In the genomic region with DNA sequence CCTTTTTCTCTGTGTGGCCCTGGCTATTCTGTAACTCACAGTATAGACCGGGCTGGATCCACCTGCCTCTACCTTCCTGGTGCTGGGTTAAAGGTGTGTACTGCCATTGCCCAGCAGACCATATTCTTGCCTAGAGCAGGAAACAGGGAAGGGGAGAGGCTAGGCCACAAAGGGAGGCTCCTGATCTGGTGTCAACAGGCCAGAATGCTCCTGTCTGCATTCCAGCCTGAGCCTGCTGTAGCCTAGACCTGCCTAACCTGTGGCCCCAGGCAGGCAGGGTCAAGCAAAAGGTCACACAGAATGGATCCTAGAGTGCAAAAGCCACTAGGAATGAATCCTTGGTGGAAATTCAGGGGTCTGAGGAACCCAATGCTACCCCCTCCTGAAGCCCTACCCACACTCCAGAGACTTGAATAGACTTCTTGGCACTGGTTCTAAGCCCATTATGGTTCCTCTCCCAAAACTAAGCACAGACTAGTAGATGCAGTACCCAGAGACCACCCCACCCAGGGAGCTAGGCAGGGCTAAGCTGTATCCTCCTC, we compare ENCODE assay signal across 17 mouse cellular contexts. TPM values are rescaled to one million over a fixed set of nuclear protein-coding genes. Genes with fewer than 3 reads are reported as not detected.
A peak's percentile ranks its signal among the peaks of the same experiment; 100 is the strongest.
DNase-seq lines count a peak whose midpoint lies in the region; ATAC-seq and TF ChIP-seq lines count a peak whose summit lies in the region.
"Had no signal": no experiment of that assay in that cellular context is flagged by ENCODE, and none has a peak within 500 bp of the region (broad histone marks: within the 10 kb centered on the region; RNA-seq: fewer than 3 reads in every experiment).

No protein-coding gene starts in this region.

- H3K36me3 ChIP-seq in heart, embryonic 10.5 days = peaks cover 24% of the 10 kb centered on the region
- H3K36me3 ChIP-seq in E14TG2a.4 (ENCODE audit: insufficient read depth, low read length) = peaks cover 45% of the 10 kb centered on the region
- peaks cover 19% of the 10 kb centered on the region for H3K36me3 ChIP-seq in intestine, embryonic 14.5 days (ENCODE audit: control insufficient read depth, insufficient read depth, low read length)
- H3K36me3 ChIP-seq in liver, embryonic 16.5 days (ENCODE audit: control insufficient read depth, insufficient read depth) = peaks cover 2% of the 10 kb centered on the region; the same call in 1 of the 2 replicates

- peak overlapping the region; percentile 37; the same call in 1 of the 2 replicates for H3K27ac ChIP-seq in heart, embryonic 10.5 days
- H3K27ac ChIP-seq in intestine, embryonic 14.5 days (ENCODE audit: low read depth) = no peak overlapping the region
- H3K27ac ChIP-seq in liver, embryonic 16.5 days (ENCODE audit: low read length) = peak overlapping the region; percentile 40
- H3K27ac ChIP-seq: hindbrain, embryonic 12.5 days had no signal

- TF ChIP-seq CTCF in E14TG2a.4 (conservative IDR thresholded peaks at IDR 0.05; ENCODE audit: low read length) = no peak

- H3K9ac ChIP-seq in intestine, embryonic 14.5 days (ENCODE audit: low read length) = no peak overlapping the region
- peak overlapping the region; percentile 39 for H3K9ac ChIP-seq in liver, embryonic 16.5 days (ENCODE audit: low read depth, low read length)
- H3K9ac ChIP-seq: embryonic facial prominence, embryonic 12.5 days; hindbrain, embryonic 12.5 days had no signal

- no peak overlapping the region for H3K4me3 ChIP-seq in heart, embryonic 10.5 days
- peak overlapping the region; percentile 94 for H3K4me3 ChIP-seq in E14TG2a.4 (replicated peaks; ENCODE audit: low read length)
- no peak overlapping the region for H3K4me3 ChIP-seq in intestine, embryonic 14.5 days (ENCODE audit: low read depth, low read length)
- H3K4me3 ChIP-seq in liver, embryonic 16.5 days (ENCODE audit: low read depth, low read length) = no peak overlapping the region
- H3K4me3 ChIP-seq: hindbrain, embryonic 12.5 days had no signal

- no peaks in the 10 kb centered on the region for H3K9me3 ChIP-seq in heart, embryonic 10.5 days
- no peaks in the 10 kb centered on the region for H3K9me3 ChIP-seq in E14TG2a.4 (ENCODE audit: low read length)
- no peaks in the 10 kb centered on the region for H3K9me3 ChIP-seq in intestine, embryonic 14.5 days (ENCODE audit: control insufficient read depth, low read length)
- no peaks in the 10 kb centered on the region for H3K9me3 ChIP-seq in liver, embryonic 16.5 days (replicated peaks; ENCODE audit: control insufficient read depth, low read length)
- H3K9me3 ChIP-seq: embryonic facial prominence, embryonic 12.5 days; hindbrain, embryonic 12.5 days had no signal

- peaks cover 60% of the 10 kb centered on the region for H3K4me1 ChIP-seq in heart, embryonic 10.5 days
- peaks cover 74% of the 10 kb centered on the region for H3K4me1 ChIP-seq in E14TG2a.4 (replicated peaks; ENCODE audit: low read depth, low read length)
- H3K4me1 ChIP-seq in intestine, embryonic 14.5 days (replicated peaks; ENCODE audit: control insufficient read depth, insufficient read depth, low read length) = peaks cover 42% of the 10 kb centered on the region
- peaks cover 72% of the 10 kb centered on the region for H3K4me1 ChIP-seq in liver, embryonic 16.5 days (ENCODE audit: control insufficient read depth, low read depth, low read length)

- peak overlapping the region; percentile 56 for H3K4me2 ChIP-seq in intestine, embryonic 14.5 days (ENCODE audit: low read length)
- H3K4me2 ChIP-seq in liver, embryonic 16.5 days (ENCODE audit: low read depth, low read length) = no peak overlapping the region
- H3K4me2 ChIP-seq: hindbrain, embryonic 12.5 days had no signal

- DNase-seq in heart, embryonic 10.5 days (ENCODE audit: low spot score) = no peak
- DNase-seq in heart, postnatal 4 days = no peak
- DNase-seq in intestine, embryonic 14.5 days (ENCODE audit: low spot score) = no peak
- no peak for DNase-seq in left cerebral cortex, adult 8-10 months (ENCODE audit: low spot score in 2 of 2)
- DNase-seq in kidney, postnatal 4 days = no peak
- DNase-seq: adrenal gland, adult 2 months; cerebellum, postnatal 14 days; gastrocnemius, postnatal 36 days; kidney, adult 9 months; layer of hippocampus, adult 9-11 months; thymus, postnatal 14 days had no signal

- 88% methylated on average over 1 of the region's 1 CpGs for WGBS in heart, embryonic 10.5 days
- 92% methylated on average over 1 of the region's 1 CpGs for WGBS in intestine, embryonic 14.5 days
- 83% methylated on average over 1 of the region's 1 CpGs for WGBS in liver, embryonic 16.5 days (ENCODE audit: insufficient replicate concordance)

- no peaks in the 10 kb centered on the region for H3K27me3 ChIP-seq in heart, embryonic 10.5 days (ENCODE audit: insufficient read depth, poor library complexity, severe bottlenecking)
- H3K27me3 ChIP-seq in E14TG2a.4 (ENCODE audit: insufficient read depth, low read length) = no peaks in the 10 kb centered on the region
- no peaks in the 10 kb centered on the region for H3K27me3 ChIP-seq in intestine, embryonic 14.5 days (replicated peaks; ENCODE audit: control insufficient read depth, insufficient read depth, low read length)
- no peaks in the 10 kb centered on the region for H3K27me3 ChIP-seq in liver, embryonic 16.5 days (ENCODE audit: control insufficient read depth, insufficient read depth, low read depth, low read length)
- H3K27me3 ChIP-seq: embryonic facial prominence, embryonic 12.5 days; hindbrain, embryonic 12.5 days; Patski had no signal

- ATAC-seq in intestine, embryonic 14.5 days (replicated peaks; ENCODE audit: low FRiP score, low TSS enrichment, low read depth) = no peak
- ATAC-seq in liver, embryonic 16.5 days (ENCODE audit: low read depth) = no peak
- ATAC-seq: Patski had no signal

RNA-seq across cellular contexts. Expression of gene Rassf7, which starts 4.0 kb away (rescaled TPM):
- polyA plus RNA-seq in heart, embryonic 10.5 days (2016; fragmentation: Nextera tagmentation; extraction: Ambion mirVana) = 22.6 and 41.4 TPM in 2 replicates
- total RNA-seq in heart, postnatal 4 days (2021) = 1 to 10 TPM; 4.1 to 6.1 TPM
- polyA plus RNA-seq in intestine, embryonic 14.5 days (2014; fragmentation: Nextera tagmentation; extraction: Ambion mirVana) = 60.3 and 61.4 TPM in 2 replicates
- 23.9 and 26.4 TPM in 2 replicates for polyA plus RNA-seq in liver, embryonic 16.5 days (2015; fragmentation: Nextera tagmentation; extraction: Ambion mirVana)
- 1 to 10 TPM in 3 of 4 experiments, under 1 TPM in 1; 0.89 to 2.7 (median 2.4) TPM for total RNA-seq in left cerebral cortex, adult 8-10 months (2022)

RNA-seq across cellular contexts. Expression of gene Lmntd2, which starts 5.7 kb away (rescaled TPM):
- polyA plus RNA-seq in heart, embryonic 10.5 days (2016; fragmentation: Nextera tagmentation; extraction: Ambion mirVana) = 1.4 and 2.1 TPM in 2 replicates
- total RNA-seq in heart, postnatal 4 days (2021) = not detected
- 2.7 and 2.8 TPM in 2 replicates for polyA plus RNA-seq in intestine, embryonic 14.5 days (2014; fragmentation: Nextera tagmentation; extraction: Ambion mirVana)
- polyA plus RNA-seq in liver, embryonic 16.5 days (2015; fragmentation: Nextera tagmentation; extraction: Ambion mirVana) = 0.80 and 0.84 TPM in 2 replicates
- under 1 TPM in 2 of 4 experiments, not detected in 2; 0.17 to 0.25 TPM for total RNA-seq in left cerebral cortex, adult 8-10 months (2022)
- total RNA-seq: gastrocnemius, postnatal 36 days; monocyte, adult 5-6 weeks had no signal

RNA-seq across cellular contexts. Expression of gene Phrf1, which starts 9.0 kb away (rescaled TPM):
- polyA plus RNA-seq in heart, embryonic 10.5 days (2016; fragmentation: Nextera tagmentation; extraction: Ambion mirVana) = 73.5 and 84.7 TPM in 2 replicates
- total RNA-seq in heart, postnatal 4 days (2021) = 10 to 100 TPM; 44.3 to 52.2 TPM
- 73.3 and 80.7 TPM in 2 replicates for polyA plus RNA-seq in intestine, embryonic 14.5 days (2014; fragmentation: Nextera tagmentation; extraction: Ambion mirVana)
- 23.8 and 28.5 TPM in 2 replicates for polyA plus RNA-seq in liver, embryonic 16.5 days (2015; fragmentation: Nextera tagmentation; extraction: Ambion mirVana)
- total RNA-seq in left cerebral cortex, adult 8-10 months (2022) = 10 to 100 TPM; 65.7 to 76.5 (median 68.5) TPM

RNA-seq across cellular contexts. Expression of gene Lrrc56, which starts 25.7 kb away (rescaled TPM):
- polyA plus RNA-seq in heart, embryonic 10.5 days (2016; fragmentation: Nextera tagmentation; extraction: Ambion mirVana) = 3.3 and 6.7 TPM in 2 replicates
- 1 to 10 TPM; 4.3 to 4.5 TPM for total RNA-seq in heart, postnatal 4 days (2021)
- 3.9 and 4.9 TPM in 2 replicates for polyA plus RNA-seq in intestine, embryonic 14.5 days (2014; fragmentation: Nextera tagmentation; extraction: Ambion mirVana)
- 8.3 and 9.5 TPM in 2 replicates for polyA plus RNA-seq in liver, embryonic 16.5 days (2015; fragmentation: Nextera tagmentation; extraction: Ambion mirVana)
- 1 to 10 TPM; 3.5 to 5.7 (median 5.3) TPM for total RNA-seq in left cerebral cortex, adult 8-10 months (2022)

RNA-seq across cellular contexts. Expression of gene Hras, which starts 25.8 kb away (rescaled TPM):
- polyA plus RNA-seq in heart, embryonic 10.5 days (2016; fragmentation: Nextera tagmentation; extraction: Ambion mirVana) = 89.6 and 92.6 TPM in 2 replicates
- total RNA-seq in heart, postnatal 4 days (2021) = 100 to 1,000 TPM; 105 to 119 TPM
- 72.6 and 96.6 TPM in 2 replicates for polyA plus RNA-seq in intestine, embryonic 14.5 days (2014; fragmentation: Nextera tagmentation; extraction: Ambion mirVana)
- polyA plus RNA-seq in liver, embryonic 16.5 days (2015; fragmentation: Nextera tagmentation; extraction: Ambion mirVana) = 35.3 and 40.1 TPM in 2 replicates
- 100 to 1,000 TPM; 226 to 267 (median 258) TPM for total RNA-seq in left cerebral cortex, adult 8-10 months (2022)
